Mouse (Mus musculus) midbrain, embryonic 14.5 days (tissue): ENCODE data around the gene Tmem144. TPM values are rescaled to one million over a fixed set of nuclear protein-coding genes. Genes with fewer than 3 reads are reported as not detected.

Experiments
- ATAC-seq: fragments of 200-750 bp; cut with Nextera tagmentation; 2 replicates; pipeline ENCODE4 v1.8.0; 2017; ENCODE audit warnings: moderate number of reproducible peaks, moderate library complexity; ENCODE audit not compliant: low FRiP score, low TSS enrichment
- DNase-seq: peaks from one replicate; pipeline ENCODE4 v3.0.0-alpha.2; 2015
- H3K27ac ChIP-seq: fragments of 300-500 bp; sonication (generic); replicated peaks from 2 replicates; pipeline ENCODE4 v1.5.1; 2014; ENCODE audit warnings: mild to moderate bottlenecking, low read depth, low read length, moderate library complexity
- H3K27me3 ChIP-seq: fragments of 300-500 bp; sonication (generic); 2 replicates; pipeline ENCODE4 v1.6.1; 2014; ENCODE audit warnings: low read length, control low read depth, mixed read lengths; ENCODE audit not compliant: control insufficient read depth, insufficient read depth
- H3K36me3 ChIP-seq: fragments of 300-500 bp; sonication (generic); 2 replicates; pipeline ENCODE4 v1.6.1; 2014; ENCODE audit warnings: low read length, control low read depth; ENCODE audit not compliant: control insufficient read depth, insufficient read depth
- H3K4me1 ChIP-seq: fragments of 300-500 bp; sonication (generic); 2 replicates; pipeline ENCODE4 v1.6.1; 2014; ENCODE audit warnings: mild to moderate bottlenecking, antibody characterized with exemption, low read length, control low read depth; ENCODE audit not compliant: control insufficient read depth, insufficient read depth
- H3K4me2 ChIP-seq: fragments of 300-500 bp; sonication (generic); 2 replicates; pipeline ENCODE4 v1.6.1; 2014; ENCODE audit warnings: mild to moderate bottlenecking, low read length, moderate library complexity
- H3K4me3 ChIP-seq: fragments of 300-500 bp; sonication (generic); replicated peaks from 2 replicates; pipeline ENCODE4 v1.5.1; 2014; ENCODE audit warnings: low read depth, low read length
- H3K9ac ChIP-seq: fragments of 300-500 bp; sonication (generic); replicated peaks from 2 replicates; pipeline ENCODE4 v1.6.1; 2014; ENCODE audit warnings: mild to moderate bottlenecking, low read length, moderate library complexity
- H3K9me3 ChIP-seq: fragments of 300-500 bp; sonication (generic); 2 replicates; pipeline ENCODE4 v1.6.1; 2016; ENCODE audit warnings: low read length, control low read depth, mixed read lengths; ENCODE audit not compliant: control insufficient read depth
- WGBS: fragments of 180-500 bp; shearing (Covaris S2); extraction: QIAGEN DNeasy Blood & Tissue Kit; methylation state at CpG from one replicate; pipeline ENCODE4 v1.1.7; 2014; 5-methylcytosine and 5-hydroxymethylcytosine counted together
- polyA plus RNA-seq: library from polyadenylated mRNA; unstranded; fragments of >200 nt; fragmentation: Nextera tagmentation; extraction: Ambion mirVana; gene quantifications from 2 replicates; pipeline ENCODE4 v1.2.1, GENCODE M21; 2014

Tmem144 gene
- 0.39 and 0.97 TPM in 2 replicates for polyA plus RNA-seq

DNA sequence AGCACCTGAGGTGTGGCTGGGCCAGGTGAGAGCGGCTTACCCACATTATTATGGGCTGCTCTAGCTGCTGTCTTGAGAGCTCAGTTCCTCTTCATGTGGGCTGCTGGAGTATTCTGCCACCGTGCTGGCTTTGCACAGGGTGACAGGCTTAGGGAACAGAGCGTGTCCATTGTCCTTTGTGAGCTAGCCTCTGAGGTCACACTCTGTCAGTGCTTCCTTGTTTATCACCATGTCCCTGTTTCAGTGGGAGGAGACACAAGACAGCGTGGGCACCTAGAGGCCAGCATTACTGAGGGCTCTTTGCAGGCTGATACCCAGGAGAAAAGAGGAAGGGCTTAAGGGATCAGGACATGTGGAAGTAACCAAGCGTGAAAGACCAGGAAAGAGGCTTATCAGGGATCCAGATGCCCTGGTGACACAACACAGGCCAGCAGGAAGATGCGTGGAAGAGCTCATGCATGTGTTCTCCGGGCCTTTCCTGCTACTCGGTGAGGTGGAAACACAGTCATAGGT lies at the start of gene Tmem144:
TSS of gene Tmem144 (minus strand) at position 120 of the 513 bp plus-strand sequence.
- Histone ChIP-seq H3K4me2 (no peak within 1 kb of the TSS), H3K4me3 (no peak within 1 kb of the TSS), H3K27me3 (no peaks in the 10 kb centered on the region), H3K36me3 (no peaks in the 10 kb centered on the region), H3K4me1 (no peaks in the 10 kb centered on the region), H3K9ac (no peak within 1 kb of the TSS), H3K27ac (no peak within 1 kb of the TSS), H3K9me3 (no peaks in the 10 kb centered on the region)
- ATAC-seq (peak; percentile 57; the same call in 1 of the 2 replicates), DNase-seq (peak; percentile 21)
- 18% methylated on average over 8 of the region's 8 CpGs for WGBS

DNA sequence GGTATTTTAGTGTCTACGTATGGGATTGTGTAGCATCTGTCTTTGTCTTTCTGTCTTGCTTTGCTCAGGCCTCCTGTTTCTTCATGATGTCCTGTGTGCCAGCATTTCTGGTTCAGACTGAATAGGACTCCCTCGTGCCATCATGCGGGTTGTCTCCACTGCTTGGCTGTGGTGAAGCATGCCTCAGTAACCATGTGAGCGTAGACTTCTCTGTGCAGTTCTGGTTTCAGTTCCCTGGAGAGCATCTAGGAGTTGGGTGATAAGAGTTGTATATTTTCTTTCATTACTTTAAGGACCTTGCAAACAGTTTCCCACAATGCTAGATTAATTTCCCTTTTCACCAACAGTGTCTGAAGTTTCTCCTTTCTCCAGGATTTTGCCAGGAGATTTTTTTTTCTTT lies 49.2 kb upstream of the Tmem144 start:
- 96% methylated on average over 4 of the region's 4 CpGs for WGBS
- no peaks in the 10 kb centered on the region for H3K27me3 ChIP-seq
- H3K27ac ChIP-seq = no peak overlapping the region
- no peaks in the 10 kb centered on the region for H3K9me3 ChIP-seq
- H3K4me1 ChIP-seq = 0 out of 2 replicates have a peak, but pooled peaks cover 9% of the 10 kb centered on the region
- no peak overlapping the region for H3K4me3 ChIP-seq
- DNase-seq = no peak
- no peaks in the 10 kb centered on the region for H3K36me3 ChIP-seq
- no peak overlapping the region for H3K9ac ChIP-seq
- H3K4me2 ChIP-seq = no peak overlapping the region
- ATAC-seq = no peak

DNA sequence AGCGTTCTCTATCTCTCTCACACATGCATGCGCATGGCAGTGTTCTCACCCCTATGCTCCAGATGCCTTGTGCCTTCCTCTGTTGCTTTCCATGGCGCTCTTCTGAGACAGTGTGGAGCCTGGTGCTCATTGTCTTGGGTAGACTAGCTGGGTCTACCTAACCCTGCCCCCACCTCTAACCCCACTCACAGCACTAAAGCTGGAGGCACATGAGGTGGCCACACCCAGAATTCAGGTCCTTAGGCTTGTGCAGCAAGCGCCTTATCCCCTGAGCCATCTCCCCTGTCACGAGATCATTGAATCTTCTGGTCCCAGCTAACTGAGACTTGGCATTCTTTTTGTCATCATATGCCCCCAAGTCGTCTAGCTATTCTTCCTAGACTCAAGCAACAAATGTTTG lies 48.7 kb upstream of the Tmem144 start:
- 91% methylated on average over 6 of the region's 6 CpGs for whole genome bisulfite sequencing
- H3K4me1 ChIP-seq = 0 out of 2 replicates have a peak, but pooled peaks cover 9% of the 10 kb centered on the region

DNA sequence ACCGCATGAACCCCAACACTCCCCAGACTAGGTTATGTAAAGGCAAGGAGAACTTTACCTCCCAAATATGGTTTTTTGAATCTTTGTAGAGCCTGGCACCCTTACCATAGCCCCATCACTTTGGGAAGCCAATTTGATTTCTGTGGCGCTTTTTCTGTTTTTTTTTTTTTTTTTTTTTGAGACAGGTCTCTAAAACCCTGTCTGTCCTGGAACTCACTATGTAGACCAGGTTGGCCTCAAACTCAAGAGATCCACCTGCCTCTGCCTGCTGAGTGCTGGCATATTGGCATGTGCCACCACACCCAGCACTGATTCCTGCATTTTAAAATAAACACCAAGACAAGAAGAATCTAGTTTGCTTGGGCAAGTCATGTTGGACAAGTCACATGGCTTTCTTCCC lies 47.9 kb upstream of the Tmem144 start:
- no peaks in the 10 kb centered on the region for H3K27me3 ChIP-seq
- no peak for DNase-seq
- H3K9me3 ChIP-seq = no peaks in the 10 kb centered on the region
- WGBS = 97% methylated on average over 2 of the region's 2 CpGs
- no peak overlapping the region for H3K27ac ChIP-seq
- H3K4me3 ChIP-seq = no peak overlapping the region
- H3K36me3 ChIP-seq = no peaks in the 10 kb centered on the region
- no peak overlapping the region for H3K4me2 ChIP-seq
- H3K9ac ChIP-seq = no peak overlapping the region
- no peak for ATAC-seq
- H3K4me1 ChIP-seq = 0 out of 2 replicates have a peak, but pooled peaks cover 9% of the 10 kb centered on the region

More for the DNA sequence above, 48.7 kb upstream of the Tmem144 start:
- Histone ChIP-seq H3K27ac (no peak overlapping the region), H3K27me3 (no peaks in the 10 kb centered on the region), H3K4me2 (no peak overlapping the region), H3K36me3 (no peaks in the 10 kb centered on the region), H3K9ac (no peak overlapping the region), H3K9me3 (no peaks in the 10 kb centered on the region), H3K4me3 (no peak overlapping the region)
- DNase-seq (no peak), ATAC-seq (no peak)

DNA sequence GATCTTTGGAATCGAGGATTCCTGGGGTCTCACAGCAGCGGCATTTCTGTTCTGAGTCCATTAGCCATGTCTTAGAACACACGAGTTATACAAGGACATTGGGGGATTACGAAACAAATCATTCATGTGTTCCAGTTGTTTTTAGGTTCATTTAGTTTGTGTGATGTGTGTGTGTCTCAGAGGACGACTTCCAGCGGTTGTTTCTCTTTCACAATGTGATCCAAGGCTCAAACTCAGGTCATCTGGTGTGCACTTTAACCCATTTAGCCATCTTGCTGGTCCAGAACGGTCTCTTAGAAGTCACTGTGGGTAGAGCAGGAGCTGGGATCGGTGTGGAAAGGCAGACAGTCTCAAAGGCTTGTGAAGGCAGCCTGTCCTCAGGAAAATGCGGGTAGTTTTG lies 47.3 kb upstream of the Tmem144 start:
- no peak overlapping the region for H3K4me2 ChIP-seq
- H3K36me3 ChIP-seq = no peaks in the 10 kb centered on the region
- WGBS = 82% methylated on average over 9 of the region's 9 CpGs
- no peak overlapping the region for H3K27ac ChIP-seq
- H3K4me1 ChIP-seq = 0 out of 2 replicates have a peak, but pooled peaks cover 9% of the 10 kb centered on the region
- no peak for DNase-seq
- H3K9me3 ChIP-seq = no peaks in the 10 kb centered on the region
- no peak for ATAC-seq
- no peak overlapping the region for H3K9ac ChIP-seq
- no peaks in the 10 kb centered on the region for H3K27me3 ChIP-seq
- H3K4me3 ChIP-seq = no peak overlapping the region

DNA sequence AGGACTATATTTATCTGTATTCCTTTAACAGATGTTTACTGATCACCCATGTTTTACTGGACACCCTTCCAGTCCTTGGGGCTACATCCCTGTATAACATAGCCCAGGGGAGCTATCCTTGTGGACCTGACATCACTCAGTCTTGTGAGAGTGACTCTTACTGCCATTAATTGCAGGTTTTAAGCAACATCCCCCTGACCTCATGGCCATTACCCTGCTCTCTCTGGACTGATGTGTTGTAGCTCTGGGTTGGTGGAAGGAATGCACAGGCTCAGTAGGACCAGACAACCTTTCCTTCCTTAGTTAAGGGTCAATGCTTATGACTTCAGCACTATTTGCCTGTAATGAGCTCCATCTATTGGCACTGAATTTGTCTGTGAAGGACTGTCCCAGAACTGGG lies 45.9 kb upstream of the Tmem144 start:
- ATAC-seq = no peak
- no peak overlapping the region for H3K4me2 ChIP-seq
- H3K36me3 ChIP-seq = no peaks in the 10 kb centered on the region
- no peak overlapping the region for H3K4me3 ChIP-seq
- no peak overlapping the region for H3K9ac ChIP-seq
- no peaks in the 10 kb centered on the region for H3K9me3 ChIP-seq
- no peak for DNase-seq
- no peaks in the 10 kb centered on the region for H3K27me3 ChIP-seq
- no peak overlapping the region for H3K27ac ChIP-seq
- H3K4me1 ChIP-seq = no peaks in the 10 kb centered on the region

DNA sequence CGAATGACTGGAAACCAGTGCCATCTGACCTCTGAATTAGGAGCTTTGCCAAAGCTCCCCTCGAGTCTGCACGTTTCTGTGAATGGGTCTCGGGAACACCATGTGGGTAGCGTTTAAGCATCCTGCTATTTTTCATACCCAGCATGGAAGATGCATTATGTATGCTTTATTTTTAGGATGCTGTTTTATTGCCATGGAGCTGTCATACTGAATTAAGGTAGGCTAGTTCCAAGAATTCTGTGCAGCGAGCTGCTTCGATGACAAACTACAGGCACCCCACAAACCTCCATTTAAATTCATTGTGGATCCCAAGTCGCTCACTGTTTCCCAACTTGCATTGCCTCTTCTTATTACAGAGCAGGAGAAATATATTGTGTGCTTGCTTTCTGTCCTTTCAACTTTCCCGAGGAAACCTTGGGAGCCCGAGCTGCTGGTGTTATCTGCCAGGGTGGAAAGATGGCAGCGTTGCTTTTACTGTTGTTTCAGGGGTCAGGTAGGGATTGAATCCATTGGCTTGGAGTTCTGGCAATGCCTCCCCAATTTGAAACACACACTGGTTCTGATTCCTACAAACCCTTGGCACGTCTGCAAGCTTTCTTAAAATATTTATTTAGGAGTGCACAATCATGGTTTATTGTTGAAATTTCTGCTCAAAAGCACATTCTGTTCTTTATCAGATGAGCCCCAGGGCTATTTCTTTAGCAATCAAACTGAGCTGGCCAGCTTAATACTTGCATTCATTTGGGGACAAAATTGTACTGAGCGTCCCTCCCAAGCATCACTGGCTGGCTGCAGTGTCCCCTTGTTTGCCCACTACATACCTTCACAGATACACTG lies 45.2 kb upstream of the Tmem144 start:
- H3K9ac ChIP-seq = no peak overlapping the region
- no peak overlapping the region for H3K4me2 ChIP-seq
- no peak for DNase-seq
- no peak for ATAC-seq
- no peak overlapping the region for H3K27ac ChIP-seq
- H3K27me3 ChIP-seq = no peaks in the 10 kb centered on the region
- no peaks in the 10 kb centered on the region for H3K36me3 ChIP-seq
- 64% methylated on average over 13 of the region's 13 CpGs for WGBS
- no peaks in the 10 kb centered on the region for H3K4me1 ChIP-seq
- H3K4me3 ChIP-seq = no peak overlapping the region
- H3K9me3 ChIP-seq = no peaks in the 10 kb centered on the region

DNA sequence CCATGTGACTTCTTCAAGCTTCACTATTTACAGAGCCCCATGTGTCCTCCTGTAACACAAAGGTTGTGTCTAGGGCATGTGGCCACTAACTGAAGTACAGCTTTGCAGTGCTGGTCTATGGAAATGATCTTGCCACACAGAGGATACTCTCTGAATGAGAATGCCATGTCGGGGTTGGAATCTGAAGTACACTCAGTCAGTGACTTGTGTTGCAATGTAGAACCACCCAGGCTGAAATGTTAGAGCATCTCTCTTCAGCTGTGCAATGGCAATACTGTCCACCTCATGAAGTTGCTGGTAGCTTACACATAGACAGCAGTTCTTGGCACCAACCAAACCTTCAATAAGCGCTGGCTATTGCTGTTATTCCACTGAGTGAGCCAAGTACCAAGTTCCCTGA lies 35.4 kb upstream of the Tmem144 start:
- no peak overlapping the region for H3K4me2 ChIP-seq
- DNase-seq (no peak), ATAC-seq (no peak)
- H3K4me1 ChIP-seq = no peaks in the 10 kb centered on the region
- H3K9me3 ChIP-seq = no peaks in the 10 kb centered on the region
- H3K9ac ChIP-seq = no peak overlapping the region
- H3K27ac ChIP-seq = no peak overlapping the region
- H3K4me3 ChIP-seq = no peak overlapping the region
- no peaks in the 10 kb centered on the region for H3K36me3 ChIP-seq
- no peaks in the 10 kb centered on the region for H3K27me3 ChIP-seq
- WGBS = 88% methylated on average over 2 of the region's 2 CpGs
